Mouse (Mus musculus): ENCODE measurements around the gene Ldhb. TPM values are rescaled to one million over a fixed set of nuclear protein-coding genes. Genes with fewer than 3 reads are reported as not detected.

The Ldhb gene
- total RNA-seq, 1 experiment from 2014 or later = 150 TPM

Other genes starting within 250 kb of the Ldhb start
- gene Iapp, start 209.5 kb downstream of the Ldhb start, total RNA-seq (2021) = not detected in 2 replicates
- not detected in 2 replicates for gene Slco1a5, start 185.0 kb downstream of the Ldhb start, total RNA-seq (2021)
- gene Pyroxd1, start 162.3 kb downstream of the Ldhb start, total RNA-seq (2021) = 12.3 and 18.1 TPM in 2 replicates
- gene Recql, start 120.9 kb downstream of the Ldhb start, total RNA-seq (2021) = 15.5 and 19.0 TPM in 2 replicates
- 19.9 and 27.7 TPM in 2 replicates for gene Golt1b, start 120.7 kb downstream of the Ldhb start, total RNA-seq (2021)
- 0.27 TPM in 1 of 2 replicates, not detected in the other for gene Spx, start 94.5 kb downstream of the Ldhb start, total RNA-seq (2021)
- gene Gys2, start 34.8 kb downstream of the Ldhb start, total RNA-seq (2021) = 3.4 and 6.6 TPM in 2 replicates
- gene Kcnj8, start 63.7 kb upstream of the Ldhb start, total RNA-seq (2021) = 9.6 and 11.3 TPM in 2 replicates
- 19.4 and 19.9 TPM in 2 replicates for gene Abcc9, start 194.4 kb upstream of the Ldhb start, total RNA-seq (2021)
- 31.5 and 33.9 TPM in 2 replicates for gene Cmas, start 248.7 kb upstream of the Ldhb start, total RNA-seq (2021)

Measured in adrenal gland, postnatal 25 days (tissue).